Mouse (Mus musculus) hindbrain, embryonic 13.5 days (tissue): ENCODE measurements around the gene Rmi2. TPM values are rescaled to one million over a fixed set of nuclear protein-coding genes. Genes with fewer than 3 reads are reported as not detected.
A peak's percentile ranks its signal among the peaks of the same experiment; 100 is the strongest.

Experiments used
- ATAC-seq: fragments of 200-750 bp; cut with Nextera tagmentation; 2 replicates; pipeline ENCODE4 v1.8.0; 2017; ENCODE audit warnings: moderate TSS enrichment; ENCODE audit not compliant: low FRiP score
- H3K27ac ChIP-seq: fragments of 300-500 bp; sonication (generic); 2 replicates; pipeline ENCODE4 v1.5.1; 2015; ENCODE audit warnings: inconsistent platforms, mild to moderate bottlenecking, moderate library complexity
- H3K27me3 ChIP-seq: fragments of 300-500 bp; sonication (generic); 2 replicates; pipeline ENCODE4 v1.6.1; 2015; ENCODE audit warnings: mild to moderate bottlenecking, inconsistent platforms
- H3K36me3 ChIP-seq: fragments of 300-500 bp; sonication (generic); 2 replicates; pipeline ENCODE4 v1.6.1; 2015; ENCODE audit warnings: mild to moderate bottlenecking, inconsistent platforms
- H3K4me1 ChIP-seq: fragments of 300-500 bp; sonication (generic); replicated peaks from 2 replicates; pipeline ENCODE4 v1.6.1; 2015; ENCODE audit warnings: inconsistent platforms
- H3K4me2 ChIP-seq: fragments of 300-500 bp; sonication (generic); 2 replicates; pipeline ENCODE4 v1.6.1; 2015; ENCODE audit warnings: inconsistent platforms, mild to moderate bottlenecking, moderate library complexity
- H3K4me3 ChIP-seq: fragments of 300-500 bp; sonication (generic); 2 replicates; pipeline ENCODE4 v1.5.1; 2015; ENCODE audit warnings: mild to moderate bottlenecking, inconsistent platforms
- H3K9ac ChIP-seq: fragments of 300-500 bp; sonication (generic); 2 replicates; pipeline ENCODE4 v1.6.1; 2015; ENCODE audit warnings: mild to moderate bottlenecking, inconsistent platforms
- H3K9me3 ChIP-seq: fragments of 300-500 bp; sonication (generic); 2 replicates; pipeline ENCODE4 v1.6.1; 2016; ENCODE audit warnings: inconsistent platforms
- WGBS: fragments of 180-500 bp; shearing (Covaris S2); methylation state at CpG from one replicate; pipeline ENCODE4 v1.1.7; 2015; 5-methylcytosine and 5-hydroxymethylcytosine counted together
- polyA plus RNA-seq: library from polyadenylated mRNA; unstranded; fragments of >200 nt; fragmentation: Nextera tagmentation; extraction: Ambion mirVana; gene quantifications from 2 replicates; pipeline ENCODE4 v1.2.1, GENCODE M21; 2015

The Rmi2 gene
- polyA plus RNA-seq, 1 experiment from 2014 or later: 0.39 TPM

DNA sequence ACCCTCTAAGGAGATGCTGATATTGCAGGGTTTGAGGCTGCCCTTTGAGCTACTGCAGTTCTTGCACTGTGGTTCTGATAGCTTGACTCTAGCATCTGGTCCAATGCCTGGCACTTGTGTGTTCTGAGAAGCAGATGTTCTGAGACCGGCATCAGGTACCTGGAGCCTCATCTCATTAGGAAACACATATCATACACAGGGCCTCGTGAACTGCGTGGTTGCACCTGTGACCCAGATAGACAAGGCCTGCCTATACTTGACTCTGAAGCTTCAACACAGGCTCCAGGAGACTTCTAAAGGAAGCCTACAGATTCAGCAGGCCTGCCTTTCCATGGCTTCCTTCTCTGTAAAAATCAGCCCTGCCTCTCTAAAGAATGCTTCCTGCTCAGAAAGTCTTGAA lies 1.5 kb downstream of the Rmi2 start:
- ATAC-seq: no peak
- Histone ChIP-seq H3K4me3 (no peak overlapping the region), H3K27ac (no peak overlapping the region), H3K4me2 (no peak overlapping the region), H3K4me1 (peaks cover 20% of the 10 kb centered on the region), H3K9me3 (no peaks in the 10 kb centered on the region), H3K36me3 (no peaks in the 10 kb centered on the region), H3K9ac (no peak overlapping the region), H3K27me3 (peaks cover 16% of the 10 kb centered on the region)
- 95% methylated on average over 3 of the region's 3 CpGs for WGBS

DNA sequence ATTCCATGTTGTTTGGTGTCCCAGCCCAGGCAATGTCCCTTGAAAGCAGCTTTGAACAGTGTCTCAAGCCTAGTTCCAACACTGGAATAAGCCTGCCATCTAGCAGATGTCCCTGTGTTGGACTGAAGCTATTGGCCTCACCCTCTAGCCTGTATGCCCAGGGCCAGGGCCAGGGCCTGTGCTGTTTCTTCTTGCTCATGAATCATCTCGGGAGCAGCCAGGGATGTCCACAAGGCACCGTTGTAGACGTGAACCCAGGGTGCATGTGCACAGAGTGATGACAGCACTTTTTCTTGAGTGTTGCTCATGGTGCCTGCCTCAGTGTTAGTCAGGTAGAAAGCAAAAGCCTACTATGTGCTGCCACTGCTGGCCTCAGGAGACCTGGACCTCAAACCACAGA lies 2.4 kb downstream of the Rmi2 start:
- ATAC-seq: no peak
- Histone ChIP-seq H3K36me3 (no peaks in the 10 kb centered on the region), H3K27me3 (peaks cover 16% of the 10 kb centered on the region), H3K9me3 (no peaks in the 10 kb centered on the region), H3K27ac (no peak overlapping the region), H3K4me2 (no peak overlapping the region), H3K4me3 (no peak overlapping the region), H3K4me1 (peaks cover 20% of the 10 kb centered on the region), H3K9ac (no peak overlapping the region)
- 88% methylated on average over 3 of the region's 3 CpGs for WGBS

DNA sequence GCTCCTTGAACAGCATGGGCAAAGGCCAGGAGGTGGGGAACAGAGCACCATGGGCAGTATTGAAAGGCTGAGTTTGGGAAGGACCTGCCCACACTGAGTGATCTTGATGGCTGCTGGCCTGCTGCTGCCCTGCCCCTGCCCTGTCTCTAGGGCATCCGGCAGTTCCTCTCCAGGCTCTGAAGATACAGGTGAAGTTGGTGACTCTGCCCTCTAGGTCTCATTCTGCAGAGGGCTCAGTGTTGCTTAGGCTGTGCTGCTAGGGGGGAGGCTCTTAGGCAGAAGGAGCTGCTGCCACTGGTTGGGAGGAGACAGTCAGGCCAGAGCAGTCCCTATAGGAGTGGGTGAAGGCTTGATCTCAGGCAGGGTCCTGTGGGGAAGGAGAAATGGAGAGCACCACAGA lies 3.0 kb downstream of the Rmi2 start:
- Histone ChIP-seq H3K27ac (no peak overlapping the region), H3K4me2 (no peak overlapping the region), H3K9me3 (no peaks in the 10 kb centered on the region), H3K27me3 (peaks cover 16% of the 10 kb centered on the region), H3K9ac (no peak overlapping the region), H3K4me3 (no peak overlapping the region), H3K36me3 (no peaks in the 10 kb centered on the region), H3K4me1 (peaks cover 20% of the 10 kb centered on the region)
- no peak for ATAC-seq
- WGBS: 77% methylated on average over 1 of the region's 1 CpGs

DNA sequence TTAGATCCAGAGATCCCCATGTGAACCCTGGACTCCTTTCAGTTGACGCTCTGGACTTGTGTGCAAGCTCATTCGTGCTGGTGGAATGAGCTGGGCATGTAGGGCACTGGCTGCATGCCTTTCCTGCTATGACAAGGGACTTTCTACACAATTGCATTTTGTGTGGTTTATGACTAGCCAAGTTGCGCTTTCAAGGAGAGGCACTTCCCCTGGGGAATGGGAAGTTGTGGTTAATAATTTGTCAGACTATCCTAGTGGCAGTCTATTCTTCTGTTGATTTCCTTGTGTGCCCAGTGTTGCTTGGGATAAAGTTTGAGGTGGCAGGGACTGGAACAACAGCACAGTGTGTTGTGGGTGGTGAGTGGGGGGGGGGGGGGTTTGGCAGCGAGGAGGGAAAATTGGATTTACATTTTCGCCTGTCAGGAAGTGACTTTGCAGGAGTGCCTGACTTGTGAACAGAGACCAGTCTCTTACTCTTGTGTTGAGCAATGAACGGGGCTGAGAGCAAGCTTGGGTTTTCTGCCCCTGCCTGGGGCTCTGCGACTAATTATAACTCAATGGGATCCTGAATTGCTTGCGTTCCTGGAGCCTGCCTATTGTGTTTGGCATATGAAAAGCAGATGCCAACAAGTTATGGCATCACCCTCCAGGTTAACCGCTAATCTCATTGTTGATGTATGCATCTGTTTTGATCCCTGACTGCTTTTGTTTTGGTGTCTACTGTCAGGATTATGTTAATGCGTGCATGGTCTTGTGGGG lies 3.8 kb downstream of the Rmi2 start:
- Histone ChIP-seq H3K4me1 (peaks cover 24% of the 10 kb centered on the region), H3K9ac (no peak overlapping the region), H3K27ac (no peak overlapping the region), H3K36me3 (no peaks in the 10 kb centered on the region), H3K27me3 (peaks cover 14% of the 10 kb centered on the region), H3K4me2 (no peak overlapping the region), H3K4me3 (no peak overlapping the region), H3K9me3 (no peaks in the 10 kb centered on the region)
- no peak for ATAC-seq
- WGBS: 37% methylated on average over 10 of the region's 10 CpGs

DNA sequence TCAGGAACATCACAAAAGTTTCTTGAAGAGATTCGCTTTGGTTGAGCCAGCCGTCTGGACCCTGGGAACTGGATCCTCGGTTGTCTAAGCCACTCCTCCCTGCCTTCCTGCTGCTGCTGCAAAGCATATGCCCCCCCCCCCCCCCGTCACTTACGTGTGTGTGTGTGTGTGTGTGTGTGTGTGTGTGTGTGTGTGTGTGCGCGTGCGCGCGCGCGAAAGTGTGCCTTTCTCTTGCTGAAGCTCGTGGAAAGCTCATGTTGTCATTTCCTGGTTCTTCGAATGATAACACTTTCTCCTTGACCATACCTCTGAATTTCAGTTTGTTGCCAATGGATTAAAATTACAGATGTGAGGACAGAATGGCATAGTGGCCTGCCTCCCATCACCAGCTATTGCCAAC lies 5.2 kb downstream of the Rmi2 start:
- no peak overlapping the region for H3K27ac ChIP-seq
- H3K36me3 ChIP-seq: no peaks in the 10 kb centered on the region
- no peak overlapping the region for H3K9ac ChIP-seq
- H3K27me3 ChIP-seq: peaks cover 10% of the 10 kb centered on the region; the same call in 1 of the 2 replicates
- no peak for ATAC-seq
- WGBS: 96% methylated on average over 12 of the region's 14 CpGs
- H3K9me3 ChIP-seq: no peaks in the 10 kb centered on the region
- H3K4me3 ChIP-seq: no peak overlapping the region
- peaks cover 29% of the 10 kb centered on the region for H3K4me1 ChIP-seq
- H3K4me2 ChIP-seq: no peak overlapping the region

DNA sequence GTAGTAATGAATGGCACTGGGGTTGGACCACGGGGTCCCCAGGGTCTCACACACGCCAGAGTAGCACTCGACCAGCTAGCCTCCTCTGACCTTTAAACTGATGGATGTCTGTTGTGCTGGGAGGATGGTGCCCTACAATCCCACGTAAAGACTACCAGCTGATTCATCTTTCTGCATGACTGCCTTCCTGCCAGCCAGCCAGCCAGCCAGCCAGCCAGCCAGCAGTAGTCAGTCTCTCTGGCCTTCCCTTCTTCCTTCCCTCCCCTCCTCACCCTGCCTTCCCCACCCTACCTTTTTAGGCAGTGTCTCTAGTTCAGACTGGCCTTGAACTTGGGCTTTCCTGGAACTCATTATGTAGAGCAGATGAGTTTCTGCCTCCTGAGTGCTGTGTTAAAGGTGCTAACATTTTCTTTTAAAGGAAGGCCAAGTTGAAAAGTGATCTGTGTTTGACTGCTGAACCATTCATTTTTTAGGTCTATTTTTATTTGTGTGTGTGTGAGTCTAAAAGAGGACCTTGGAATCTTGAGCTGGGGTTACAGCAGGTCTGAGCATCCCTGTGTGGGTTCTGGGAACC lies 7.5 kb downstream of the Rmi2 start:
- Histone ChIP-seq H3K36me3 (no peaks in the 10 kb centered on the region), H3K9me3 (no peaks in the 10 kb centered on the region), H3K4me1 (peaks cover 24% of the 10 kb centered on the region), H3K4me3 (no peak overlapping the region), H3K9ac (no peak overlapping the region), H3K27ac (no peak overlapping the region), H3K4me2 (no peak overlapping the region), H3K27me3 (no peaks in the 10 kb centered on the region)
- ATAC-seq: no peak
- WGBS: 48% methylated on average over 4 of the region's 4 CpGs

DNA sequence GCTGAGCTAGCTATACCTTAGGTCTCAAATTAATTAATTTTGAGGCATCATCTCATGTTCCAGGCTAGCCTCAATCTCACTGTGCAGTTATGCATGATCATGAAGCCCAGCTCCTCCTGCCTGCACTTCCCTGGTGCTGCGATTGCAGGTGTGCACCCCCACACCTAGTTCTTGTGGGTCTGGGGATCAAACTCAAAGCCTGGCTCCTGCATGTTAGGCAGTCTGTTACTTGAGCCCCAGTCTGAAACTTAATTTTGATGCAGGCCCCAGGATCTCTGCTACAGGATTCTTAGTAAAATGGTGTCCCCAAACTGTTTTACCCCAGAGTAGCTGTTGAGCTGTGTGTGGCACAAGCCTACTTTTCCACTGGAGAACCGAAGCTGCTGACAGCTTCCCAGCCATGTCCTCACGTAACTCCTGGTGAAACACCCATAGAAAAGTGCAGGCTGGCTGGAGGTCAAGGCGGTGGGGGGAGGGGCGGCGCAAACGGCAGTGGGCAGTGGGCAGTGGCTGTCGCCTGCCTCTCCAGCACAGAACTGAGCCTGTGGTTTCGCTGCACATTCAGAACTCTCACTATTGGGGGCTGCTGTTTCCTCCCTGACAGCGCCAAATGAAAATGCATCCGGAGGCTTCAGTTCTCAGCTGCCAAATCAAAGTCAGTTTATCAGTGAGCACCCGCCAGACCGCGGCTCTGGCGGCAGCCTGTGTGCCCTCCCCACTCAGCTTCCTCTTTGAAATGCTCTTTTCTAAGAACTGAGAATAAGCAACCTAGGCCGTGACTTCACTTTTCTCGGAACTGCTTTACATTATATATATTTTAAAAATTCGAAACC lies 8.8 kb downstream of the Rmi2 start:
- 21% methylated on average over 18 of the region's 18 CpGs for WGBS
- peak overlapping the region; percentile 59; the same call in 1 of the 2 replicates for H3K9ac ChIP-seq
- H3K27ac ChIP-seq: no peak overlapping the region
- H3K4me1 ChIP-seq: peaks cover 17% of the 10 kb centered on the region
- 0 out of 2 replicates have a peak overlapping the region, but pooled peaks have one; percentile 2 for H3K4me3 ChIP-seq
- no peaks in the 10 kb centered on the region for H3K9me3 ChIP-seq
- H3K27me3 ChIP-seq: no peaks in the 10 kb centered on the region
- ATAC-seq: no peak
- H3K36me3 ChIP-seq: no peaks in the 10 kb centered on the region
- H3K4me2 ChIP-seq: peak overlapping the region; percentile 46

DNA sequence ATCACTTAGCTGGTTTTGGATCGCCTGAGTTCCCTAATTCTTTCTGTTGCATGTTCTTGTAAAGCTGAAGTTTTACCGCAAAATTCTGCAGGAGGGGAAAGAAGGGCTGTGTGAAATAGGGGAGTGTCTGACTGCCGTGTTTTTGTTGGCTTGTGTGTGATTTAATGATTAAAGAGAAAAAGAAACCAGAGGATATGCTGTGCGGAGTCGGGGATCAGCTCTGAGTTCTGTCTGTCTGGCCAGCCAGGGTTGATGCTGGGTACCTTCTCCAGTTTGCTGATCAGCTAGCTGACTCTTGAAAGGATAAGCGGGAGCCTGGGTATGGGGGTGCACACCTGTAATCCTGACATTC lies 9.4 kb downstream of the Rmi2 start:
- Histone ChIP-seq H3K4me2 (peak overlapping the region; percentile 46), H3K9me3 (no peaks in the 10 kb centered on the region), H3K36me3 (no peaks in the 10 kb centered on the region), H3K4me3 (no peak overlapping the region), H3K27me3 (no peaks in the 10 kb centered on the region), H3K4me1 (peaks cover 14% of the 10 kb centered on the region), H3K27ac (no peak overlapping the region), H3K9ac (no peak overlapping the region)
- 79% methylated on average over 6 of the region's 6 CpGs for WGBS
- no peak for ATAC-seq

DNA sequence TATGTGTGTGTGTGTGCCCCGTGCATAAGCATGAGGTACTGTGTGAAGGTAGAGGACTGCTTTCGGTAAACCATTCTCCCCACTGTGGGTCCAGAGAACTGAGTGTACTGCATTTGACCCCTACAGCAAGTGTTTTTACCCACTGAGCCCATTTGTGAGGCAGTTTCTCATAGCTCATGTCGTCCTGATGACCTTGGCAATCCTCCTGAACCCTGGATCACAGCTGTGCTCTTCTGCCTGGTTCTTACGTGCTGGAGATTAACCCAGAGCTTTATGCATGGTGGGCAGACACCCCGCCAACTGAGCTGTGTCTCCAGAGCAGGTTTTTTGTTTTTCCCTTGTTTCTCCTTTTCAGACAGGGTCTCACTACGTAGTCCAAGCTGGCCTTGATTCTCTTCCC lies 11.1 kb downstream of the Rmi2 start:
- H3K27me3 ChIP-seq: no peaks in the 10 kb centered on the region
- H3K9ac ChIP-seq: no peak overlapping the region
- no peak overlapping the region for H3K27ac ChIP-seq
- H3K9me3 ChIP-seq: no peaks in the 10 kb centered on the region
- H3K4me2 ChIP-seq: no peak overlapping the region
- ATAC-seq: no peak
- peaks cover 17% of the 10 kb centered on the region for H3K4me1 ChIP-seq
- 85% methylated on average over 6 of the region's 6 CpGs for WGBS
- no peaks in the 10 kb centered on the region for H3K36me3 ChIP-seq
- no peak overlapping the region for H3K4me3 ChIP-seq

DNA sequence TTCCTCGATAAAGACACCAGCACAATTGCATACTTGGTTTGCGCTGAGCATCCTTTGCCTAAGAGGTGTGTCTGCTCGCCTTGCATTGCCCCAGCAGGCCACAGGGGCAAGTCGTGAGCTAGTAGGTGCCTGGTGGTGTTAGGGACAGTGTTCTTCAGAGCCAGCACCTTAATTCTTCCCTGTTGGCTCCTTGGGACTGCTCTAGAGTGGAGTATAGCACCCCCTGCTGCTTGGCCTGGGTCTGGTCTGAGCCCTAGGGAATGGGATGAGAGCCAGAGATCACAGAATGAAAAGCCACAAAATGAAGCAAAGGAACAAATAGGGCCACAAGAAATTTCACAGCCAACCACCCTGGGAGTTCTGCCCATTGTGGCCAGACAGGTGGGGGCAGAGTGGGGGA lies 11.6 kb downstream of the Rmi2 start:
- no peak overlapping the region for H3K4me3 ChIP-seq
- H3K9ac ChIP-seq: no peak overlapping the region
- WGBS: 62% methylated on average over 4 of the region's 4 CpGs
- H3K9me3 ChIP-seq: no peaks in the 10 kb centered on the region
- H3K4me1 ChIP-seq: peaks cover 21% of the 10 kb centered on the region
- no peak overlapping the region for H3K4me2 ChIP-seq
- H3K36me3 ChIP-seq: no peaks in the 10 kb centered on the region
- H3K27ac ChIP-seq: no peak overlapping the region
- no peaks in the 10 kb centered on the region for H3K27me3 ChIP-seq
- ATAC-seq: no peak

DNA sequence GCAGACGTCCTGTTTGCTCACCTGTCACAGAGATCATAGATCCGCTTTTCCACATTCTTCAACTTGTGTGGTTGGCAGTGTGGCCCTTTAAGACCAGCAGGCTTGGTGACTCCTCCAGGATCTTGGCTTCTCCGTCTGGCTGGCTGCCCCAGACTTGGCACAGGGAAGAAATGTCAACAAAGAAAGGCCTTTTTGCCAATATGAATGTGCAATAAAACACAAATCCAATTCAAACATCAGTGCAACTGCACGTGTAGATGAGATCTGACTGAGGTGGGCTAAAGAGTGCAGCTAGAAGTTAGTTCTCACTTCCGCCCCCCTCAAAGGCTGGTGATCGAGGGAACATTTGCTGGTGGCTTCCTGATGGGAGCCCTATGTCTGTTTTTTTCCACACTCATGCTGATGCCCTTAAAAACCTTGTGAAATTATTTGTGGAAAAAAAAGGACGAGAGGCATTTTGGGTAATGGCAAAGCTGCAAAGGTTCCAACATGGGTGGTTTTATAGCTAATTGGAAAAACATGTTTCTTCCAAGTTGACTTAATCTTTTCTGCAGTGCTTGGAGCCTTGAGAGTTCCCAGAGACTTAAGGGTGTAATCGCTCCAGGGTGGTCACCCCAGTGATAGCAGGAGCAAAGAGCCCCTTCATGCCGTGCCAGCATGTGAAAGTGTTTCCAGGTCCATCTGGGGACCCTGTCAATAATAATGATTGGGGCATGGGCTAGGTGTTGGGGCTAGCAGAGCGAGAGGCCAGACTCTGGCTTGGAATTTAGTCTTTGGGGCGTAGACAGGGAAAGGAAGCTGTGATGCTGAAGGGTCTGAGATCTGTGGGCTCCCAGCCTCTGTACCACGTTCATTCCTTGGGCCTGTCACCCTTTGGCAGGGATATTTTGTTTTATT lies 15.4 kb downstream of the Rmi2 start:
- ATAC-seq: no peak
- H3K27me3 ChIP-seq: no peaks in the 10 kb centered on the region
- no peak overlapping the region for H3K4me3 ChIP-seq
- WGBS: 77% methylated on average over 12 of the region's 12 CpGs
- no peaks in the 10 kb centered on the region for H3K9me3 ChIP-seq
- H3K36me3 ChIP-seq: no peaks in the 10 kb centered on the region
- no peak overlapping the region for H3K4me2 ChIP-seq
- H3K9ac ChIP-seq: no peak overlapping the region
- H3K27ac ChIP-seq: no peak overlapping the region
- 0 out of 2 replicates have a peak, but pooled peaks cover 9% of the 10 kb centered on the region for H3K4me1 ChIP-seq

DNA sequence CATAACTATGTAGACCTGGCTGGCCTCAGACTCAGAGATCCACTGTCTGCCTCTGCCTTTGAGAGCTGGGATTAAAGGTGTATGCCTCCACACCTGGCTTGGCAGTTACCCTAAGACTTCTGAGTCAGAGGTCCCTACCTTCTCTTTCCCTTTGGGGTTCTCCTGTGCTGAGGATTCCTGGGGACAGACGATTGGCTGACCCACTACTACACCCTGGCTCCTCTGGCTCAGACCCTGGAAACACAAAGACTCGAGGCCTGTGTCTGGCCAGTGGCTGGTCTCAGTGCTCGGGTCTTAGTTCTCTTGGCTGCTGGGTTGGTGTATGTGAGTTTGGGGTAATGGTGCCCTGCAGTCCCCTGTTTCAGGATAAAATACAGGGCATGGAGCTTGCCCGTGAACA lies 16.0 kb downstream of the Rmi2 start:
- WGBS: 41% methylated on average over 4 of the region's 4 CpGs
- no peaks in the 10 kb centered on the region for H3K9me3 ChIP-seq
- H3K27ac ChIP-seq: no peak overlapping the region
- no peaks in the 10 kb centered on the region for H3K27me3 ChIP-seq
- no peak overlapping the region for H3K9ac ChIP-seq
- ATAC-seq: no peak
- H3K36me3 ChIP-seq: no peaks in the 10 kb centered on the region
- no peak overlapping the region for H3K4me3 ChIP-seq
- no peak overlapping the region for H3K4me2 ChIP-seq
- 0 out of 2 replicates have a peak, but pooled peaks cover 9% of the 10 kb centered on the region for H3K4me1 ChIP-seq
